ENCODE assay signal across 8 mouse cellular contexts in the genomic region with DNA sequence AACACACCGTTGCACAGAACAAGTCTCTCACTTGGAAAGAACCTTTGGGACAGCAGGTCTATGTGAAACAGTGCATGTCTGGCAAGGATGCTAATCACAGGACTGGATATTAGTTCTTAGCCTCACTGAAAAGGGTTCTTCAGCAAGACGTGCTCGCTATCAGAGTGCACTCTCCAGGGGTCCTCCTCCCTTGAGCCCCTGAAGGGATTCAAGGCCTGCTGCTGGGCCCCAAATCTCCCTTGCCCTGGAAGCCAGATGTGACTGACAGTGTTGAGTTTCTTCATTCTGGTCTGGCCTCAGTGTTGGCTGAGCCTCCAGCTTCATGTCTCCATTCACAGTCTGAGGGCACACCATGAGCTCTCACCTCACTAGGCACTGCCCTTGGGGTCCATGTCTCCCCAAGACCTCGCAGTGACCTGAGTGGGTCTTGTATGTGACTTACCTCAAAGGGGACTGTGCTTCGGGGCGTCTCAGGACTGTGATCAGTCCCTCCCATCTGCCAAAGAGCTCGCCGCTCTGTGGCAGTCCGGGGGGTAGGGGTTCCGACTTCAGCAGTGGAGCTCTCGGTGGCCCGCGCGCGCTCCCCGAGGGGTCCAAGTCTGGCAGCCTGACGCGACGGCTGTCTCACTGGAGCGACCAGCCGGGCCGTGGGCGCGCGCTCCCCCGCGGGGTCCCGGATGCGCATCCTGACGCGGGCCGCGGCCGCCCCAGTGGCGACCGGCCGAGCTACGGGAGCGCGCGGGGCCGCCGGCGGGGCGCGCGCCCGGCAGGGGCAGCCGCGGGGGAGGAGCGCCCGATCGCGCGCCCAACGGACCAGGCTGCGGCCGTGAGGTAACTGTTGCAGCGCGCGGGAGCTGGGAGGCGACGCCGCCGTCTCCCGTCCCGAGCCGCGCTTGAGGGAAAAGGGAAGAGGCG. TPM values are rescaled to one million over a fixed set of nuclear protein-coding genes. Genes with fewer than 3 reads are reported as not detected.
DNase-seq lines count a peak whose midpoint lies in the region; ATAC-seq and TF ChIP-seq lines count a peak whose summit lies in the region.

Gene Pde3b, plus strand, starts transcription at position 861 of the 915 bp plus-strand sequence.

- TF ChIP-seq RAD21 in CH12.LX (IDR thresholded peaks at IDR 0.05; ENCODE audit: low read depth, low read length), result no peak

- H3K27ac ChIP-seq in CH12.LX (ENCODE audit: insufficient read depth, low read depth), result peak within 1 kb of the TSS; percentile 81
- peak within 1 kb of the TSS; percentile 95 for H3K27ac ChIP-seq in forebrain, embryonic 14.5 days (ENCODE audit: low read depth, low read length)
- peak within 1 kb of the TSS; percentile 89 for H3K27ac ChIP-seq in liver, postnatal 0 days (ENCODE audit: low read depth)
- peak within 1 kb of the TSS; percentile 82 for H3K27ac ChIP-seq in neural tube, embryonic 12.5 days

- peak within 1 kb of the TSS; percentile 89 for H3K4me2 ChIP-seq in CH12.LX (ENCODE audit: insufficient read depth, low read depth, poor library complexity, severe bottlenecking)
- H3K4me2 ChIP-seq in forebrain, embryonic 14.5 days (ENCODE audit: low read length), result peak within 1 kb of the TSS; percentile 56
- H3K4me2 ChIP-seq in liver, postnatal 0 days (ENCODE audit: low read depth, low read length), result peak within 1 kb of the TSS; percentile 93
- H3K4me2 ChIP-seq in neural tube, embryonic 12.5 days (replicated peaks), result peak within 1 kb of the TSS; percentile 89

- H3K4me3 ChIP-seq in CH12.LX (replicated peaks in 1 of 3; ENCODE audit: low read depth in 2 of 3, low read length in 2 of 3, poor library complexity in 1 of 3), result peak within 1 kb of the TSS; percentile 93 to 100 (median 94)
- H3K4me3 ChIP-seq in forebrain, embryonic 14.5 days (ENCODE audit: low read depth, low read length), result peak within 1 kb of the TSS; percentile 91
- H3K4me3 ChIP-seq in liver, postnatal 0 days (ENCODE audit: low read depth, low read length), result peak within 1 kb of the TSS; percentile 86
- H3K4me3 ChIP-seq in neural tube, embryonic 12.5 days, result peak within 1 kb of the TSS; percentile 94

- 1% methylated on average over 58 of the region's 70 CpGs for WGBS in forebrain, embryonic 14.5 days
- 4% methylated on average over 42 of the region's 70 CpGs for WGBS in liver, postnatal 0 days (ENCODE audit: insufficient replicate concordance)
- 2% methylated on average over 47 of the region's 70 CpGs for WGBS in neural tube, embryonic 12.5 days

- peak; percentile 43 for DNase-seq in CH12.LX (ENCODE audit: extremely low read depth)
- DNase-seq in brain, embryonic 14.5 days (ENCODE audit: low read depth), result peak; percentile 82
- peak; percentile 74 for DNase-seq in forebrain, embryonic 14.5 days (ENCODE audit: low spot score)
- DNase-seq in heart, postnatal 10 days, result peak; percentile 72 to 73
- DNase-seq in kidney, postnatal 4 days, result peak; percentile 74 to 84
- peak; percentile 79 for DNase-seq in liver, postnatal 0 days
- peak; percentile 54 to 64 for DNase-seq in thymus, adult 18-20 months

- H3K4me1 ChIP-seq in CH12.LX (ENCODE audit: control insufficient read depth in 1 of 2, insufficient read depth in 2 of 2), result peaks cover 0 to 9% of the 10 kb centered on the region in 2 experiments; a peak in 2 of 4 replicates
- H3K4me1 ChIP-seq in forebrain, embryonic 14.5 days (ENCODE audit: control insufficient read depth, insufficient read depth, low read length), result peaks cover 8% of the 10 kb centered on the region; the same call in 1 of the 2 replicates
- H3K4me1 ChIP-seq in liver, postnatal 0 days (ENCODE audit: insufficient read depth), result peaks cover 3% of the 10 kb centered on the region; the same call in 1 of the 2 replicates
- peaks cover 21% of the 10 kb centered on the region for H3K4me1 ChIP-seq in neural tube, embryonic 12.5 days

- peak within 1 kb of the TSS; percentile 84 for H3K9ac ChIP-seq in CH12.LX (ENCODE audit: insufficient read depth, low read depth)
- H3K9ac ChIP-seq in forebrain, embryonic 14.5 days (ENCODE audit: low read length), result peak within 1 kb of the TSS; percentile 93
- peak within 1 kb of the TSS; percentile 87 for H3K9ac ChIP-seq in liver, postnatal 0 days (replicated peaks)
- peak within 1 kb of the TSS; percentile 95 for H3K9ac ChIP-seq in neural tube, embryonic 12.5 days

- in situ Hi-C loops in CH12.LX (cut with MboI; ENCODE audit: low pct_ligation_motif_present, low pct_unique_long_range_greater_than_20kb, low sequenced_read_pairs), result loop anchor here (10.0 kb wide), 1 partner anchor 100 kb away; no protein-coding TSS in a partner anchor

- peaks cover 2% of the 10 kb centered on the region for H3K9me3 ChIP-seq in CH12.LX (replicated peaks; ENCODE audit: low read length)
- H3K9me3 ChIP-seq in forebrain, embryonic 14.5 days (replicated peaks; ENCODE audit: control insufficient read depth, low read length), result no peaks in the 10 kb centered on the region
- no peaks in the 10 kb centered on the region for H3K9me3 ChIP-seq in liver, postnatal 0 days (ENCODE audit: low read length)
- no peaks in the 10 kb centered on the region for H3K9me3 ChIP-seq in neural tube, embryonic 12.5 days

- peak; percentile 81 for ATAC-seq in forebrain, embryonic 14.5 days
- peak; percentile 92 for ATAC-seq in liver, postnatal 0 days
- peak; percentile 85 for ATAC-seq in neural tube, embryonic 12.5 days (ENCODE audit: low FRiP score, low read depth)

- no peak for TF ChIP-seq CTCF in CH12.LX (conservative IDR thresholded peaks at IDR 0.05 in 1 of 2, IDR thresholded peaks at IDR 0.05 in 1 of 2; ENCODE audit: low read depth in 2 of 2, low read length in 2 of 2)
- no peak for TF ChIP-seq CTCF in brain, embryonic 14.5 days (IDR thresholded peaks at IDR 0.05; ENCODE audit: borderline replicate concordance, extremely low read depth, insufficient read depth, insufficient read length)
- TF ChIP-seq CTCF in liver, postnatal 0 days (IDR thresholded peaks at IDR 0.05; ENCODE audit: low read depth), result no peak

- peak; percentile 63 for TF ChIP-seq POLR2A in CH12.LX (IDR thresholded peaks at IDR 0.05; ENCODE audit: low read depth, low read length)
- TF ChIP-seq POLR2A in brain, embryonic 14.5 days (IDR thresholded peaks at IDR 0.05; ENCODE audit: borderline replicate concordance, extremely low read depth, insufficient read depth, insufficient read length, poor library complexity, severe bottlenecking), result peak; percentile 76

- dilution Hi-C loops in CH12.LX (cut with MboI; ENCODE audit: extremely low pct_ligation_motif_present, extremely low pct_unique_long_range_greater_than_20kb, low sequenced_read_pairs), result no loop called here

- H3K36me3 ChIP-seq in CH12.LX (replicated peaks in 1 of 2; ENCODE audit: control insufficient read depth in 1 of 2, insufficient read depth in 1 of 2, low read length in 1 of 2), result peaks cover 0 to 3% of the 10 kb centered on the region in 2 experiments
- H3K36me3 ChIP-seq in forebrain, embryonic 14.5 days (ENCODE audit: control insufficient read depth, insufficient read depth, low read length), result no peaks in the 10 kb centered on the region
- no peaks in the 10 kb centered on the region for H3K36me3 ChIP-seq in liver, postnatal 0 days (replicated peaks; ENCODE audit: insufficient read depth, low read length)
- no peaks in the 10 kb centered on the region for H3K36me3 ChIP-seq in neural tube, embryonic 12.5 days

- H3K79me2 ChIP-seq in CH12.LX (replicated peaks; ENCODE audit: control insufficient read depth, extremely low read depth, insufficient read depth, poor library complexity, severe bottlenecking), result peaks cover 25% of the 10 kb centered on the region

- TF ChIP-seq EP300 in CH12.LX (IDR thresholded peaks at IDR 0.05; ENCODE audit: low read length), result no peak
- TF ChIP-seq EP300 in liver, postnatal 0 days (IDR thresholded peaks at IDR 0.05; ENCODE audit: low read depth), result no peak

- intact Hi-C loops in heart, postnatal 10 days (cut with DNase I), result loop anchor here (2.0 kb wide), 1 partner anchor 138 kb away; the partner anchor contains the start of gene Psma1

- H3K27me3 ChIP-seq in CH12.LX (replicated peaks), result peaks cover 3% of the 10 kb centered on the region
- H3K27me3 ChIP-seq in forebrain, embryonic 14.5 days (replicated peaks; ENCODE audit: control insufficient read depth, insufficient read depth, low read length), result no peaks in the 10 kb centered on the region
- no peaks in the 10 kb centered on the region for H3K27me3 ChIP-seq in liver, postnatal 0 days (ENCODE audit: insufficient read depth, low read length)
- no peaks in the 10 kb centered on the region for H3K27me3 ChIP-seq in neural tube, embryonic 12.5 days (replicated peaks)

TF ChIP-seq in CH12.LX, 34 proteins besides CTCF, POLR2A, EP300 and RAD21:
- TF ChIP-seq TCF12 (IDR thresholded peaks at IDR 0.05; ENCODE audit: low read depth, low read length) (peak; percentile 28; the same call in 1 of the 2 replicates), PAX5 (IDR thresholded peaks at IDR 0.05; ENCODE audit: low read length) (no peak), JUN (IDR thresholded peaks at IDR 0.05; ENCODE audit: insufficient read depth, low read depth, low read length) (no peak), RCOR1 (conservative IDR thresholded peaks at IDR 0.05; ENCODE audit: low read depth, low read length) (no peak), NELFE (IDR thresholded peaks at IDR 0.05; ENCODE audit: low read depth, low read length) (peak; percentile 41; the same call in 1 of the 2 replicates), UBTF (IDR thresholded peaks at IDR 0.05; ENCODE audit: low read depth, low read length) (no peak), MXI1 (IDR thresholded peaks at IDR 0.05; ENCODE audit: low read depth, low read length) (0 out of 2 replicates have a peak, but pooled peaks have one; percentile 27)

RNA-seq across cellular contexts. Expression of gene Pde3b, which starts in this region (rescaled TPM):
- total RNA-seq in CH12.LX (2012; rRNA removed), result 24.1 and 26.0 TPM in 2 replicates
- 40.0 and 40.8 TPM in 2 replicates for total RNA-seq in CH12.LX (2014; rRNA removed)
- 14.1 and 17.9 TPM in 2 replicates for polyA plus RNA-seq in CH12.LX (2012; ENCODE audit: insufficient read length, low read depth)
- polyA plus RNA-seq in brain, embryonic 14.5 days (2012; rRNA removed), result 10.0 and 10.5 TPM in 2 replicates
- polyA plus RNA-seq in forebrain, embryonic 14.5 days (2014; fragmentation: Nextera tagmentation; extraction: Ambion mirVana), result 4.9 and 5.7 TPM in 2 replicates
- 10 to 100 TPM in 1 of 2 experiments, 1 to 10 TPM in 1; 9.1 to 13.9 TPM for total RNA-seq in heart, postnatal 10 days (2021)
- 5.0 and 5.4 TPM in 2 replicates for polyA plus RNA-seq in liver, postnatal 0 days (2015; fragmentation: Nextera tagmentation; extraction: Ambion mirVana)
- 8.7 and 9.1 TPM in 2 replicates for polyA plus RNA-seq in neural tube, embryonic 12.5 days (2016; fragmentation: Nextera tagmentation; extraction: Ambion mirVana)

Comparison
In these comparisons a context has a peak if more than half of its experiments do, and no peak if none do; other contexts are left out.
1. Peak in every context shown above with its lines: DNase-seq, ATAC-seq, H3K4me3 ChIP-seq and H3K27ac ChIP-seq.